ENCODE assay signal across 11 mouse cellular contexts in genomic region chr5:151054743-151055114, GRCm38 (mm10).
DNase-seq lines count a peak whose midpoint lies in the region; ATAC-seq and TF ChIP-seq lines count a peak whose summit lies in the region.
"Had no signal": no experiment of that assay in that cellular context is flagged by ENCODE, and none has a peak within 500 bp of the region (broad histone marks: within the 10 kb centered on the region; RNA-seq: fewer than 3 reads in every experiment).

No protein-coding gene starts in this region.

- peaks cover 38% of the 10 kb centered on the region for H3K4me1 ChIP-seq in kidney, embryonic 16.5 days (ENCODE audit: insufficient read depth, low read length)
- peaks cover 28% of the 10 kb centered on the region for H3K4me1 ChIP-seq in embryonic facial prominence, embryonic 12.5 days

- peak overlapping the region; percentile 63 for H3K27ac ChIP-seq in gastrocnemius, adult 2 months
- peak overlapping the region; percentile 70 for H3K27ac ChIP-seq in kidney, embryonic 16.5 days (ENCODE audit: low read length)
- H3K27ac ChIP-seq in embryonic facial prominence, embryonic 12.5 days = peak overlapping the region; percentile 17; the same call in 1 of the 2 replicates

- no peak for TF ChIP-seq CTCF in gastrocnemius, adult 2 months (IDR thresholded peaks at IDR 0.05)

- WGBS in kidney, embryonic 16.5 days = 28% methylated on average over 4 of the region's 4 CpGs
- 25% methylated on average over 4 of the region's 4 CpGs for WGBS in embryonic facial prominence, embryonic 12.5 days

- no peaks in the 10 kb centered on the region for H3K27me3 ChIP-seq in kidney, embryonic 16.5 days (ENCODE audit: insufficient read depth, low read length)
- H3K27me3 ChIP-seq in embryonic facial prominence, embryonic 12.5 days = no peaks in the 10 kb centered on the region

- no peak overlapping the region for H3K9ac ChIP-seq in kidney, embryonic 16.5 days (replicated peaks; ENCODE audit: low read length)
- H3K9ac ChIP-seq in embryonic facial prominence, embryonic 12.5 days = no peak overlapping the region
- H3K9ac ChIP-seq: forebrain, postnatal 0 days had no signal

- H3K36me3 ChIP-seq in kidney, embryonic 16.5 days (ENCODE audit: insufficient read depth, low read length) = peaks cover 10% of the 10 kb centered on the region
- peaks cover 9% of the 10 kb centered on the region for H3K36me3 ChIP-seq in embryonic facial prominence, embryonic 12.5 days

- H3K9me3 ChIP-seq in kidney, embryonic 16.5 days (ENCODE audit: low read length) = peaks cover 5% of the 10 kb centered on the region
- no peaks in the 10 kb centered on the region for H3K9me3 ChIP-seq in embryonic facial prominence, embryonic 12.5 days

- H3K4me3 ChIP-seq in gastrocnemius, adult 2 months = no peak overlapping the region
- H3K4me3 ChIP-seq in kidney, embryonic 16.5 days (ENCODE audit: low read length) = no peak overlapping the region
- H3K4me3 ChIP-seq in embryonic facial prominence, embryonic 12.5 days = no peak overlapping the region

- intact Hi-C loops in gastrocnemius, adult 2 months (cut with DNase I) = loop anchor here (5.0 kb wide), 1 partner anchor 73 kb away; no protein-coding TSS in a partner anchor
- intact Hi-C loops in gastrocnemius, postnatal 14 days (cut with DNase I; ENCODE audit: low total_unique reads) = no loop called here

- peak; percentile 60; the same call in 1 of the 2 replicates for ATAC-seq in kidney, embryonic 16.5 days (ENCODE audit: low FRiP score, low TSS enrichment)
- no peak for ATAC-seq in embryonic facial prominence, embryonic 12.5 days (ENCODE audit: insufficient number of reproducible peaks, insufficient read depth, low FRiP score, low TSS enrichment)
- ATAC-seq in erythroid progenitor cell, adult 5-6 weeks (replicated peaks; ENCODE audit: low FRiP score, poor library complexity, severe bottlenecking) = no peak

- no peak overlapping the region for H3K4me2 ChIP-seq in kidney, embryonic 16.5 days (replicated peaks; ENCODE audit: low read depth, low read length)
- H3K4me2 ChIP-seq in embryonic facial prominence, embryonic 12.5 days (replicated peaks) = no peak overlapping the region

- no peak for DNase-seq in gastrocnemius, adult 2 months
- no peak for DNase-seq in gastrocnemius, postnatal 14 days
- no peak for DNase-seq in kidney, adult 18-20 months
- peak; percentile 38 for DNase-seq in neural tube, embryonic 10.5 days (ENCODE audit: extremely low spot score, low spot score)
- no peak for DNase-seq in T-cell, adult 2 months (ENCODE audit: low spot score)
- DNase-seq: adrenal gland, postnatal 25 days; cerebellum, adult 9-11 months had no signal

Comparison
In these comparisons a context has a peak if more than half of its experiments do, and no peak if none do; other contexts are left out.
1. H3K27ac ChIP-seq: peak in every context shown above with its lines; median percentile 70 in kidney, embryonic 16.5 days; 63 in gastrocnemius, adult 2 months; 17 in embryonic facial prominence, embryonic 12.5 days.